Mouse (Mus musculus): Measurements from ENCODE around the gene Haus3. TPM values are rescaled to one million over a fixed set of nuclear protein-coding genes. Genes with fewer than 3 reads are reported as not detected.

Gene Haus3
- total and polyA plus RNA-seq, 3 experiments: 0.92 to 4.8 (median 3.2) TPM

GRCm38 (mm10) chr5:34105681-34106080 is 63.6 kb downstream of the Haus3 start:
- H3K79me2 ChIP-seq (replicated peaks; ENCODE audit: control insufficient read depth, insufficient read depth, low read length): no peaks in the 10 kb centered on the region
- H3K27ac ChIP-seq: no peak overlapping the region
- peak in 1 of 2 experiments; percentile 44 for DNase-seq
- peaks cover 3% of the 10 kb centered on the region for H3K4me1 ChIP-seq (ENCODE audit: control insufficient read depth, insufficient read depth, low read length)
- no peaks in the 10 kb centered on the region for H3K27me3 ChIP-seq (ENCODE audit: control insufficient read depth, insufficient read depth, low read length)
- H3K9ac ChIP-seq (ENCODE audit: low read depth, low read length): no peak overlapping the region
- H3K4me3 ChIP-seq: no peak overlapping the region
- no peaks in the 10 kb centered on the region; the same call in 1 of the 2 replicates for H3K36me3 ChIP-seq (ENCODE audit: control insufficient read depth, insufficient read depth, low read length)
- intact Hi-C loops (cut with DNase I): no loop called here
- 29% methylated on average over 1 of the region's 1 CpGs for WGBS
- TF ChIP-seq POLR2A (IDR thresholded peaks at IDR 0.05; ENCODE audit: insufficient read depth, low read depth, low read length) (no peak), CTCF (IDR thresholded peaks at IDR 0.05) (no peak), EP300 (IDR thresholded peaks at IDR 0.05; ENCODE audit: insufficient read depth, low read depth, low read length) (no peak)

Other genes starting within 250 kb of the Haus3 start
- 10 to 100 TPM; 10.3 to 10.4 TPM for gene Nelfa, start 233.1 kb downstream of the Haus3 start, total RNA-seq (2021)
- gene Nelfa, start 233.1 kb downstream of the Haus3 start, polyA plus RNA-seq (2012; rRNA removed): 15.8 and 18.4 TPM in 2 replicates
- gene Gm1673, start 186.1 kb downstream of the Haus3 start, total RNA-seq (2021): 1 to 10 TPM; 2.2 to 2.6 TPM
- 3.7 and 7.6 TPM in 2 replicates for gene Gm1673, start 186.1 kb downstream of the Haus3 start, polyA plus RNA-seq (2012; rRNA removed)
- 1 to 10 TPM; 1.1 TPM for gene Nat8l, start 173.5 kb downstream of the Haus3 start, total RNA-seq (2021)
- 3.1 and 5.7 TPM in 2 replicates for gene Nat8l, start 173.5 kb downstream of the Haus3 start, polyA plus RNA-seq (2012; rRNA removed)
- gene Poln, start 79 bp downstream of the Haus3 start, total RNA-seq (2021): 1 to 10 TPM; 7.0 TPM
- 3.4 and 4.3 TPM in 2 replicates for gene Poln, start 79 bp downstream of the Haus3 start, polyA plus RNA-seq (2012; rRNA removed)
- gene Mxd4, start 18.2 kb upstream of the Haus3 start, total RNA-seq (2021): 10 to 100 TPM; 63.3 to 71.4 TPM
- gene Mxd4, start 18.2 kb upstream of the Haus3 start, polyA plus RNA-seq (2012; rRNA removed): 78.1 and 89.8 TPM in 2 replicates
- under 1 TPM; 0.65 to 0.75 TPM for gene Zfyve28, start 118.9 kb upstream of the Haus3 start, total RNA-seq (2021)
- gene Zfyve28, start 118.9 kb upstream of the Haus3 start, polyA plus RNA-seq (2012; rRNA removed): 1.3 and 1.7 TPM in 2 replicates
- gene Cfap99, start 119.1 kb upstream of the Haus3 start, total RNA-seq (2021): not detected
- not detected in 2 replicates for gene Cfap99, start 119.1 kb upstream of the Haus3 start, polyA plus RNA-seq (2012; rRNA removed)
- 10 to 100 TPM; 30.9 to 31.5 TPM for gene Rnf4, start 166.8 kb upstream of the Haus3 start, total RNA-seq (2021)
- 27.2 and 44.3 TPM in 2 replicates for gene Rnf4, start 166.8 kb upstream of the Haus3 start, polyA plus RNA-seq (2012; rRNA removed)
- gene Fam193a, start 200.4 kb upstream of the Haus3 start, total RNA-seq (2021): 10 to 100 TPM; 24.7 TPM
- gene Fam193a, start 200.4 kb upstream of the Haus3 start, polyA plus RNA-seq (2012; rRNA removed): 23.6 and 31.3 TPM in 2 replicates